Mouse (Mus musculus) heart, adult 8-10 months (tissue): ENCODE data around the gene Foxn3. TPM values are rescaled to one million over a fixed set of nuclear protein-coding genes. Genes with fewer than 3 reads are reported as not detected.

ENCODE experiments used
- DNase-seq: peaks from one replicate; pipeline ENCODE4 v3.0.0; 2022; ENCODE audit warnings: low spot score
- total RNA-seq, 4 experiments: library from RNA; stranded (reverse); gene quantifications; 2 replicates each; pipeline ENCODE4 v1.2.4; 2022

Foxn3 gene
- total RNA-seq, 4 experiments from 2014 or later = 98.7 to 128 (median 104) TPM

GRCm38 (mm10) chr12:99526571-99527140 is 36.7 kb downstream of the Foxn3 start:
- DNase-seq = no peak

GRCm38 (mm10) chr12:99522882-99523281 is 40.5 kb downstream of the Foxn3 start:
- no peak for DNase-seq

GRCm38 (mm10) chr12:99519862-99520261 is 43.5 kb downstream of the Foxn3 start:
- no peak for DNase-seq

GRCm38 (mm10) chr12:99519191-99519614 is 44.2 kb downstream of the Foxn3 start:
- DNase-seq = no peak

GRCm38 (mm10) chr12:99518640-99519039 is 44.7 kb downstream of the Foxn3 start:
- no peak for DNase-seq

- DNase-seq = no peak
Measured at GRCm38 (mm10) chr12:99518126-99518525, 45.3 kb downstream of the Foxn3 start.

GRCm38 (mm10) chr12:99517296-99517695 is 46.1 kb downstream of the Foxn3 start:
- no peak for DNase-seq

- no peak for DNase-seq
Measured at GRCm38 (mm10) chr12:99515481-99515880, 47.9 kb downstream of the Foxn3 start.

- no peak for DNase-seq
Measured at GRCm38 (mm10) chr12:99511644-99512043, 51.7 kb downstream of the Foxn3 start.

- no peak for DNase-seq
Measured at GRCm38 (mm10) chr12:99510759-99511158, 52.6 kb downstream of the Foxn3 start.

GRCm38 (mm10) chr12:99502225-99502624 is 61.2 kb downstream of the Foxn3 start:
- no peak for DNase-seq

GRCm38 (mm10) chr12:99498978-99499694 is 64.2 kb downstream of the Foxn3 start:
- DNase-seq = no peak

GRCm38 (mm10) chr12:99498189-99498977 is 65.0 kb downstream of the Foxn3 start:
- no peak for DNase-seq

GRCm38 (mm10) chr12:99496945-99497344 is 66.4 kb downstream of the Foxn3 start:
- no peak for DNase-seq

GRCm38 (mm10) chr12:99490216-99490615 is 73.2 kb downstream of the Foxn3 start:
- DNase-seq = no peak

- DNase-seq = no peak
Measured at GRCm38 (mm10) chr12:99489001-99489592, 74.3 kb downstream of the Foxn3 start.

GRCm38 (mm10) chr12:99480372-99480771 is 83.0 kb downstream of the Foxn3 start:
- DNase-seq = no peak

GRCm38 (mm10) chr12:99474176-99474575 is 89.2 kb downstream of the Foxn3 start:
- no peak for DNase-seq

GRCm38 (mm10) chr12:99473406-99474133 is 89.8 kb downstream of the Foxn3 start:
- no peak for DNase-seq

GRCm38 (mm10) chr12:99471431-99471830 is 92.0 kb downstream of the Foxn3 start:
- DNase-seq = no peak

GRCm38 (mm10) chr12:99467884-99468311 is 95.5 kb downstream of the Foxn3 start:
- DNase-seq = no peak
